Mouse (Mus musculus) neural tube, embryonic 15.5 days (tissue): ENCODE data around the gene Gm20708. TPM values are rescaled to one million over a fixed set of nuclear protein-coding genes. Genes with fewer than 3 reads are reported as not detected.

Experiments
- ATAC-seq: fragments of 200-750 bp; cut with Nextera tagmentation; 2 replicates; pipeline ENCODE4 v1.8.0; 2017; ENCODE audit warnings: mild to moderate bottlenecking, moderate TSS enrichment, moderate library complexity; ENCODE audit not compliant: low FRiP score
- H3K27ac ChIP-seq: fragments of 300-500 bp; sonication (generic); replicated peaks from 2 replicates; pipeline ENCODE4 v1.5.1; 2015; ENCODE audit warnings: mild to moderate bottlenecking, inconsistent platforms
- H3K27me3 ChIP-seq: fragments of 300-500 bp; sonication (generic); replicated peaks from 2 replicates; pipeline ENCODE4 v1.6.1; 2015; ENCODE audit warnings: inconsistent platforms
- H3K36me3 ChIP-seq: fragments of 300-500 bp; sonication (generic); 2 replicates; pipeline ENCODE4 v1.6.1; 2015; ENCODE audit warnings: inconsistent platforms
- H3K4me1 ChIP-seq: fragments of 300-500 bp; sonication (generic); 2 replicates; pipeline ENCODE4 v1.6.1; 2015; ENCODE audit warnings: inconsistent platforms
- H3K4me2 ChIP-seq: fragments of 300-500 bp; sonication (generic); 2 replicates; pipeline ENCODE4 v1.6.1; 2015; ENCODE audit warnings: inconsistent platforms, mild to moderate bottlenecking, moderate library complexity
- H3K4me3 ChIP-seq: fragments of 300-500 bp; sonication (generic); replicated peaks from 2 replicates; pipeline ENCODE4 v1.5.1; 2015; ENCODE audit warnings: mild to moderate bottlenecking, inconsistent platforms
- H3K9ac ChIP-seq: fragments of 300-500 bp; sonication (generic); replicated peaks from 2 replicates; pipeline ENCODE4 v1.6.1; 2015; ENCODE audit warnings: mild to moderate bottlenecking, inconsistent platforms
- H3K9me3 ChIP-seq: fragments of 300-500 bp; sonication (generic); replicated peaks from 2 replicates; pipeline ENCODE4 v1.6.1; 2016; ENCODE audit warnings: inconsistent platforms
- WGBS: fragments of 180-500 bp; shearing (Covaris S2); methylation state at CpG from one replicate; pipeline ENCODE4 v1.1.7; 2015; ENCODE audit warnings: mixed read lengths; 5-methylcytosine and 5-hydroxymethylcytosine counted together
- polyA plus RNA-seq: library from polyadenylated mRNA; unstranded; fragments of >200 nt; fragmentation: Nextera tagmentation; extraction: Ambion mirVana; gene quantifications from 2 replicates; pipeline ENCODE4 v1.2.1, GENCODE M21; 2015

The Gm20708 gene
- polyA plus RNA-seq, 1 experiment from 2014 or later = 1.7 TPM

- Histone ChIP-seq H3K36me3 (no peaks in the 10 kb centered on the region; the same call in 1 of the 2 replicates), H3K4me1 (peaks cover 11% of the 10 kb centered on the region), H3K27me3 (peaks cover 18% of the 10 kb centered on the region), H3K4me3 (no peak overlapping the region), H3K4me2 (no peak overlapping the region), H3K9me3 (no peaks in the 10 kb centered on the region), H3K9ac (no peak overlapping the region), H3K27ac (no peak overlapping the region)
- WGBS = 84% methylated on average over 1 of the region's 1 CpGs
- no peak for ATAC-seq
These were observed 46.5 kb downstream of the Gm20708 start for GRCm38 (mm10) chr11:117855975-117856374.

GRCm38 (mm10) chr11:117857462-117857861, 48.0 kb downstream of the Gm20708 start:
- 95% methylated on average over 10 of the region's 10 CpGs for WGBS
- ATAC-seq = no peak

GRCm38 (mm10) chr11:117858392-117858791, 48.9 kb downstream of the Gm20708 start:
- WGBS = 21% methylated on average over 3 of the region's 3 CpGs
- peaks cover 13% of the 10 kb centered on the region for H3K4me1 ChIP-seq
- no peak overlapping the region for H3K9ac ChIP-seq
- H3K4me2 ChIP-seq = no peak overlapping the region
- H3K27ac ChIP-seq = no peak overlapping the region
- no peaks in the 10 kb centered on the region for H3K9me3 ChIP-seq
- H3K36me3 ChIP-seq = no peaks in the 10 kb centered on the region; the same call in 1 of the 2 replicates
- H3K4me3 ChIP-seq = no peak overlapping the region
- peaks cover 32% of the 10 kb centered on the region for H3K27me3 ChIP-seq
- ATAC-seq = no peak

More at GRCm38 (mm10) chr11:117857462-117857861, 48.0 kb downstream of the Gm20708 start:
- Histone ChIP-seq H3K4me1 (peaks cover 11% of the 10 kb centered on the region), H3K4me3 (no peak overlapping the region), H3K4me2 (no peak overlapping the region), H3K27ac (no peak overlapping the region), H3K27me3 (peaks cover 31% of the 10 kb centered on the region), H3K36me3 (no peaks in the 10 kb centered on the region; the same call in 1 of the 2 replicates), H3K9ac (no peak overlapping the region), H3K9me3 (no peaks in the 10 kb centered on the region)

GRCm38 (mm10) chr11:117860601-117861000, 51.1 kb downstream of the Gm20708 start, which contains the start of gene Tmem235:
TSS of gene Tmem235 (plus strand) at chr11:117860752.
- Histone ChIP-seq H3K9me3 (no peaks in the 10 kb centered on the region), H3K4me1 (peaks cover 13% of the 10 kb centered on the region), H3K9ac (0 out of 2 replicates have a peak within 1 kb of the TSS, but pooled peaks have one; percentile 14), H3K27me3 (peaks cover 32% of the 10 kb centered on the region), H3K4me2 (peak within 1 kb of the TSS; percentile 26; the same call in 1 of the 2 replicates), H3K4me3 (no peak within 1 kb of the TSS), H3K36me3 (no peaks in the 10 kb centered on the region), H3K27ac (no peak within 1 kb of the TSS)
- no peak for ATAC-seq
- 4% methylated on average over 23 of the region's 23 CpGs for WGBS

- WGBS = 40% methylated on average over 11 of the region's 11 CpGs
- Histone ChIP-seq H3K9ac (no peak overlapping the region), H3K4me2 (no peak overlapping the region), H3K9me3 (no peaks in the 10 kb centered on the region), H3K4me1 (peaks cover 25% of the 10 kb centered on the region), H3K4me3 (no peak overlapping the region), H3K27ac (no peak overlapping the region), H3K36me3 (no peaks in the 10 kb centered on the region), H3K27me3 (peaks cover 32% of the 10 kb centered on the region)
- ATAC-seq = no peak
These were observed 53.8 kb downstream of the Gm20708 start for GRCm38 (mm10) chr11:117863174-117863856.

- no peak overlapping the region for H3K9ac ChIP-seq
- H3K4me2 ChIP-seq = no peak overlapping the region
- ATAC-seq = no peak
- no peak overlapping the region for H3K27ac ChIP-seq
- H3K36me3 ChIP-seq = no peaks in the 10 kb centered on the region
- no peaks in the 10 kb centered on the region for H3K9me3 ChIP-seq
- H3K4me1 ChIP-seq = peaks cover 25% of the 10 kb centered on the region
- no peak overlapping the region for H3K4me3 ChIP-seq
- H3K27me3 ChIP-seq = peaks cover 25% of the 10 kb centered on the region
- WGBS = 62% methylated on average over 2 of the region's 2 CpGs
These were observed 55.3 kb downstream of the Gm20708 start for GRCm38 (mm10) chr11:117864805-117865204.

GRCm38 (mm10) chr11:117865988-117866387, 56.5 kb downstream of the Gm20708 start:
- ATAC-seq = no peak
- no peak overlapping the region for H3K4me3 ChIP-seq
- no peaks in the 10 kb centered on the region for H3K9me3 ChIP-seq
- H3K36me3 ChIP-seq = no peaks in the 10 kb centered on the region
- H3K9ac ChIP-seq = no peak overlapping the region; the same call in 1 of the 2 replicates
- H3K4me2 ChIP-seq = no peak overlapping the region
- WGBS = 7% methylated on average over 6 of the region's 6 CpGs
- peak overlapping the region; percentile 13; the same call in 1 of the 2 replicates for H3K27ac ChIP-seq
- peaks cover 18% of the 10 kb centered on the region for H3K4me1 ChIP-seq
- H3K27me3 ChIP-seq = peaks cover 13% of the 10 kb centered on the region

GRCm38 (mm10) chr11:117870688-117871365, 61.4 kb downstream of the Gm20708 start:
- H3K4me3 ChIP-seq = no peak overlapping the region
- ATAC-seq = 0 out of 2 replicates have a peak, but pooled peaks have one; percentile 17
- H3K4me1 ChIP-seq = peaks cover 35% of the 10 kb centered on the region
- no peaks in the 10 kb centered on the region for H3K9me3 ChIP-seq
- H3K9ac ChIP-seq = 0 out of 2 replicates have a peak overlapping the region, but pooled peaks have one; percentile 20
- H3K4me2 ChIP-seq = no peak overlapping the region; the same call in 1 of the 2 replicates
- 37% methylated on average over 12 of the region's 12 CpGs for WGBS
- H3K36me3 ChIP-seq = no peaks in the 10 kb centered on the region
- H3K27me3 ChIP-seq = no peaks in the 10 kb centered on the region; the same call in 1 of the 2 replicates
- H3K27ac ChIP-seq = no peak overlapping the region

- WGBS = 76% methylated on average over 5 of the region's 5 CpGs
- H3K9ac ChIP-seq = no peak overlapping the region
- H3K4me2 ChIP-seq = no peak overlapping the region
- H3K27ac ChIP-seq = no peak overlapping the region
- no peaks in the 10 kb centered on the region; the same call in 1 of the 2 replicates for H3K27me3 ChIP-seq
- peaks cover 30% of the 10 kb centered on the region for H3K4me1 ChIP-seq
- ATAC-seq = no peak
- no peak overlapping the region for H3K4me3 ChIP-seq
- no peaks in the 10 kb centered on the region for H3K9me3 ChIP-seq
- no peaks in the 10 kb centered on the region for H3K36me3 ChIP-seq
These were observed 61.9 kb downstream of the Gm20708 start for GRCm38 (mm10) chr11:117871376-117871775.

- 56% methylated on average over 12 of the region's 12 CpGs for WGBS
- Histone ChIP-seq H3K9ac (no peak overlapping the region), H3K4me3 (peak overlapping the region; percentile 67; the same call in 1 of the 2 replicates), H3K36me3 (no peaks in the 10 kb centered on the region), H3K9me3 (no peaks in the 10 kb centered on the region), H3K27me3 (no peaks in the 10 kb centered on the region; the same call in 1 of the 2 replicates), H3K4me1 (peaks cover 26% of the 10 kb centered on the region), H3K27ac (no peak overlapping the region), H3K4me2 (peak overlapping the region; percentile 98)
- ATAC-seq = no peak
These were observed 62.6 kb downstream of the Gm20708 start for GRCm38 (mm10) chr11:117871911-117872584.

GRCm38 (mm10) chr11:117872861-117873608, 63.6 kb downstream of the Gm20708 start, which contains the start of gene Tha1:
TSS of gene Tha1 (minus strand) at chr11:117873481.
- peak within 1 kb of the TSS; percentile 69 for H3K9ac ChIP-seq
- H3K27me3 ChIP-seq = no peaks in the 10 kb centered on the region; the same call in 1 of the 2 replicates
- peak within 1 kb of the TSS; percentile 67 for H3K4me3 ChIP-seq
- peak within 1 kb of the TSS; percentile 42 for H3K27ac ChIP-seq
- 2% methylated on average over 51 of the region's 51 CpGs for WGBS
- H3K4me2 ChIP-seq = peak within 1 kb of the TSS; percentile 98
- no peaks in the 10 kb centered on the region for H3K36me3 ChIP-seq
- no peaks in the 10 kb centered on the region for H3K9me3 ChIP-seq
- ATAC-seq = peak; percentile 78
- H3K4me1 ChIP-seq = peaks cover 31% of the 10 kb centered on the region
